Mouse (Mus musculus) colon, adult 2 months (tissue): ENCODE results near the gene Olfr533. TPM values are rescaled to one million over a fixed set of nuclear protein-coding genes. Genes with fewer than 3 reads are reported as not detected.

Experiments used
- polyA plus RNA-seq: library from polyadenylated mRNA; depleted of rRNA; stranded (reverse); fragments of >200 nt; gene quantifications from 2 replicates; pipeline ENCODE4 v1.2.3, GENCODE M21; 2012; rRNA removed

Olfr533 gene
- not detected in 2 replicates for polyA plus RNA-seq

GRCm38 (mm10) chr7:140463070-140463469 is at the start of gene Olfr533:
Olfr533 (plus strand) TSS chr7:140463370.

GRCm38 (mm10) chr7:140421539-140421938 is 41.6 kb upstream of the Olfr533 start, which contains the start of gene Olfr532:
Olfr532 (minus strand) TSS chr7:140421639.

GRCm38 (mm10) chr7:140483916-140484315 is 20.7 kb downstream of the Olfr533 start, which contains the start of gene Olfr535:
Olfr535 (plus strand) TSS chr7:140484216.

GRCm38 (mm10) chr7:140507346-140508021 is 44.3 kb downstream of the Olfr533 start, which contains the start of gene Olfr536:
Olfr536 (minus strand) TSS chr7:140507396.

Other genes with a start within 250 kb of the Olfr533 start
- gene Cd163l1, start 245.1 kb upstream of the Olfr533 start, polyA plus RNA-seq, result 0.30 and 0.50 TPM in 2 replicates
- gene 5830411N06Rik, start 216.1 kb upstream of the Olfr533 start, polyA plus RNA-seq, result 0.16 TPM in 1 of 2 replicates, not detected in the other
- gene Olfr525, start 142.5 kb upstream of the Olfr533 start, polyA plus RNA-seq, result not detected in 2 replicates
- gene Olfr527, start 129.4 kb upstream of the Olfr533 start, polyA plus RNA-seq, result not detected in 2 replicates
- gene Olfr60, start 101.7 kb upstream of the Olfr533 start, polyA plus RNA-seq, result 0.29 and 0.58 TPM in 2 replicates
- not detected in 2 replicates for gene Olfr530, start 87.0 kb upstream of the Olfr533 start, polyA plus RNA-seq
- gene Olfr531, start 60.5 kb upstream of the Olfr533 start, polyA plus RNA-seq, result not detected in 2 replicates
- gene Olfr532, start 41.7 kb upstream of the Olfr533 start, polyA plus RNA-seq, result not detected in 2 replicates
- gene Olfr535, start 20.8 kb downstream of the Olfr533 start, polyA plus RNA-seq, result not detected in 2 replicates
- not detected in 2 replicates for gene Olfr536, start 44.0 kb downstream of the Olfr533 start, polyA plus RNA-seq
- not detected in 2 replicates for gene Olfr538, start 104.5 kb downstream of the Olfr533 start, polyA plus RNA-seq
- gene Olfr46, start 137.9 kb downstream of the Olfr533 start, polyA plus RNA-seq, result not detected in 2 replicates
- gene Olfr61, start 165.6 kb downstream of the Olfr533 start, polyA plus RNA-seq, result not detected in 2 replicates
- not detected in 2 replicates for gene Olfr53, start 183.1 kb downstream of the Olfr533 start, polyA plus RNA-seq
- gene Olfr539, start 196.6 kb downstream of the Olfr533 start, polyA plus RNA-seq, result not detected in 2 replicates
- gene Olfr45, start 218.6 kb downstream of the Olfr533 start, polyA plus RNA-seq, result not detected in 2 replicates
- not detected in 2 replicates for gene Olfr541, start 233.9 kb downstream of the Olfr533 start, polyA plus RNA-seq